ENCODE assay signal across 8 mouse cellular contexts in the genomic region with DNA sequence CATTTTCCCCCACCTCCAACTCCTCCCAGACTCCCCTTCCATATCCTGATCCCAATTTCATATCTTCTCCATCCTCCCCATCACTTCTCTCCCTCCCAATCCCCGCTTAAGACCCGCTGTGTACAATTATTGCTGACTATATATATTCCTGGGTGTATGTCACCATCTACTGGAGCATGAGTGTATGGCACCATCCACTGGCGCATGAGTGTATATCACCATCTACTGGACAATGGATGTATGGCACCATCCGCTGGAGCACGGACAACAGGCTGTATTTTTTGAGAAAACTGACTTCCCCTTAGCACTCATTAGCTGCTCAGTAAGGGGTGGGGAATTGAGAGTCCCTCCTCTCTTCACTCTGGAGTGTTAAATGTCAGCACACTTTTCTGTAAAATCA. TPM values are rescaled to one million over a fixed set of nuclear protein-coding genes. Genes with fewer than 3 reads are reported as not detected.
DNase-seq lines count a peak whose midpoint lies in the region; ATAC-seq and TF ChIP-seq lines count a peak whose summit lies in the region.

No protein-coding gene starts in this region.

- no peak overlapping the region for H3K27ac ChIP-seq in ES-E14 (ENCODE audit: insufficient read depth, low read depth, low read length, poor library complexity, severe bottlenecking)
- H3K27ac ChIP-seq in forebrain, embryonic 16.5 days (ENCODE audit: low read length): no peak overlapping the region
- no peak overlapping the region for H3K27ac ChIP-seq in layer of hippocampus, adult 2 months
- H3K27ac ChIP-seq in lung, embryonic 14.5 days (ENCODE audit: low read depth): no peak overlapping the region

- H3K4me2 ChIP-seq in forebrain, embryonic 16.5 days (ENCODE audit: low read length): no peak overlapping the region
- H3K4me2 ChIP-seq in lung, embryonic 14.5 days: no peak overlapping the region

- WGBS in forebrain, embryonic 16.5 days: 7% methylated on average over 5 of the region's 5 CpGs
- 5% methylated on average over 5 of the region's 5 CpGs for WGBS in lung, embryonic 14.5 days

- ATAC-seq in cerebellum, adult (ENCODE audit: insufficient number of reproducible peaks, low FRiP score, low TSS enrichment): peak; percentile 81
- ATAC-seq in forebrain, embryonic 16.5 days: peak; percentile 82
- ATAC-seq in lung, embryonic 14.5 days (ENCODE audit: insufficient read depth): peak; percentile 83

- peak; percentile 63 for DNase-seq in ES-E14 (ENCODE audit: low read depth, low spot score)
- DNase-seq in heart, postnatal 4 days: peak; percentile 72
- peak; percentile 41 to 73 for DNase-seq in layer of hippocampus, adult 2 months (ENCODE audit: low spot score in 2 of 2)
- DNase-seq in lung, embryonic 14.5 days: peak; percentile 89
- peak; percentile 12 for DNase-seq in ovary, adult 18-20 months (ENCODE audit: low spot score)
- DNase-seq in thymus, adult 18-20 months: peak; percentile 11 to 35

- peak; percentile 100 for TF ChIP-seq CTCF in layer of hippocampus, adult 2 months (conservative IDR thresholded peaks at IDR 0.05)
- TF ChIP-seq CTCF in lung, embryonic 14.5 days (IDR thresholded peaks at IDR 0.05; ENCODE audit: low read depth): peak; percentile 100

- H3K9me3 ChIP-seq in ES-E14 (ENCODE audit: control insufficient read depth, insufficient read depth, low read depth, low read length): no peaks in the 10 kb centered on the region
- no peaks in the 10 kb centered on the region for H3K9me3 ChIP-seq in forebrain, embryonic 16.5 days (ENCODE audit: control insufficient read depth, low read length)
- no peaks in the 10 kb centered on the region for H3K9me3 ChIP-seq in lung, embryonic 14.5 days (ENCODE audit: low read depth, low read length)

- no peak overlapping the region for H3K9ac ChIP-seq in ES-E14 (ENCODE audit: insufficient read depth, low read depth, low read length, poor library complexity, severe bottlenecking)
- no peak overlapping the region for H3K9ac ChIP-seq in forebrain, embryonic 16.5 days (replicated peaks; ENCODE audit: low read depth, low read length)
- no peak overlapping the region for H3K9ac ChIP-seq in lung, embryonic 14.5 days

- H3K4me1 ChIP-seq in ES-E14 (ENCODE audit: control insufficient read depth in 2 of 2, insufficient read depth in 2 of 2, low read length in 2 of 2, poor library complexity in 1 of 2): no peaks in the 10 kb centered on the region
- no peaks in the 10 kb centered on the region for H3K4me1 ChIP-seq in forebrain, embryonic 16.5 days (replicated peaks; ENCODE audit: control insufficient read depth, insufficient read depth, low read length)
- H3K4me1 ChIP-seq in lung, embryonic 14.5 days (ENCODE audit: insufficient read depth): no peaks in the 10 kb centered on the region

- H3K36me3 ChIP-seq in ES-E14 (ENCODE audit: control insufficient read depth, insufficient read depth, low read length, poor library complexity, severe bottlenecking): no peaks in the 10 kb centered on the region
- H3K36me3 ChIP-seq in forebrain, embryonic 16.5 days (ENCODE audit: control insufficient read depth, insufficient read depth): no peaks in the 10 kb centered on the region
- H3K36me3 ChIP-seq in lung, embryonic 14.5 days (ENCODE audit: insufficient read depth): no peaks in the 10 kb centered on the region

- no peaks in the 10 kb centered on the region for H3K27me3 ChIP-seq in forebrain, embryonic 16.5 days (replicated peaks; ENCODE audit: control insufficient read depth, insufficient read depth, low read length)
- H3K27me3 ChIP-seq in lung, embryonic 14.5 days (ENCODE audit: insufficient read depth, low read length): no peaks in the 10 kb centered on the region

- in situ Hi-C loops in ES-E14 (cut with MboI; ENCODE audit: low sequenced_read_pairs in 2 of 2, unreplicated experiment in 2 of 2): no loop called here

- H3K4me3 ChIP-seq in ES-E14 (ENCODE audit: insufficient read depth in 1 of 2, low read depth in 1 of 2, low read length in 2 of 2, poor library complexity in 1 of 2, severe bottlenecking in 1 of 2): no peak overlapping the region
- H3K4me3 ChIP-seq in forebrain, embryonic 16.5 days (replicated peaks; ENCODE audit: low read length): no peak overlapping the region
- no peak overlapping the region for H3K4me3 ChIP-seq in layer of hippocampus, adult 2 months
- no peak overlapping the region for H3K4me3 ChIP-seq in lung, embryonic 14.5 days (ENCODE audit: low read depth, low read length)

TF ChIP-seq in ES-E14, 5 proteins besides CTCF, POLR2A, EP300 and RAD21:
- TF ChIP-seq MAFK (IDR thresholded peaks at IDR 0.05; ENCODE audit: insufficient read depth, low read depth, low read length) (peak; percentile 88), ZNF384 (IDR thresholded peaks at IDR 0.05; ENCODE audit: low read depth, low read length) (no peak), ZC3H11A (IDR thresholded peaks at IDR 0.05; ENCODE audit: borderline replicate concordance, low read depth, low read length) (peak; percentile 100), HCFC1 (IDR thresholded peaks at IDR 0.05; ENCODE audit: borderline replicate concordance, insufficient read depth, low read length) (no peak), CHD2 (IDR thresholded peaks at IDR 0.05; ENCODE audit: low read depth, low read length) (no peak)
TF ChIP-seq in ES-E14: peak in this region for 2.

RNA-seq across cellular contexts. Expression of a gene that starts 48.0 kb away (rescaled TPM):
- 1.6 and 1.9 TPM in 2 replicates for total RNA-seq in ES-E14 (2012; rRNA removed)
- polyA plus RNA-seq in forebrain, embryonic 16.5 days (2015; fragmentation: Nextera tagmentation; extraction: Ambion mirVana): 1.3 and 1.5 TPM in 2 replicates
- total RNA-seq in heart, postnatal 4 days (2021): 10 to 100 TPM; 10.2 to 10.6 TPM
- total RNA-seq in layer of hippocampus, adult 2 months (2021): 1 to 10 TPM; 1.8 to 3.0 TPM
- 4.6 and 5.6 TPM in 2 replicates for polyA plus RNA-seq in lung, embryonic 14.5 days (2014; fragmentation: Nextera tagmentation; extraction: Ambion mirVana)

RNA-seq across cellular contexts. Expression of a gene that starts 50.7 kb away (rescaled TPM):
- total RNA-seq in ES-E14 (2012; rRNA removed): 0.18 and 0.37 TPM in 2 replicates
- polyA plus RNA-seq in forebrain, embryonic 16.5 days (2015; fragmentation: Nextera tagmentation; extraction: Ambion mirVana): 0.66 and 0.67 TPM in 2 replicates
- under 1 TPM in 1 of 2 experiments, not detected in 1; 0.14 TPM for total RNA-seq in heart, postnatal 4 days (2021)
- under 1 TPM; 0.31 to 0.44 TPM for total RNA-seq in layer of hippocampus, adult 2 months (2021)
- polyA plus RNA-seq in lung, embryonic 14.5 days (2014; fragmentation: Nextera tagmentation; extraction: Ambion mirVana): 0.26 and 0.39 TPM in 2 replicates

RNA-seq across cellular contexts. Expression of a gene that starts 50.8 kb away (rescaled TPM):
- total RNA-seq in ES-E14 (2012; rRNA removed): 34.2 and 39.1 TPM in 2 replicates
- polyA plus RNA-seq in forebrain, embryonic 16.5 days (2015; fragmentation: Nextera tagmentation; extraction: Ambion mirVana): 53.5 and 59.5 TPM in 2 replicates
- total RNA-seq in heart, postnatal 4 days (2021): 10 to 100 TPM; 15.0 to 18.7 TPM
- 10 to 100 TPM; 52.1 to 54.2 TPM for total RNA-seq in layer of hippocampus, adult 2 months (2021)
- polyA plus RNA-seq in lung, embryonic 14.5 days (2014; fragmentation: Nextera tagmentation; extraction: Ambion mirVana): 31.2 and 31.8 TPM in 2 replicates

Comparison
In these comparisons a context has a peak if more than half of its experiments do, and no peak if none do; other contexts are left out.
1. DNase-seq: peak in every context shown above with its lines; median percentile 89 in lung, embryonic 14.5 days; 72 in heart, postnatal 4 days; 63 in ES-E14; 57 in layer of hippocampus, adult 2 months; 23 in thymus, adult 18-20 months; 12 in ovary, adult 18-20 months.